Mouse (Mus musculus) layer of hippocampus, postnatal 36 days (tissue): Measurements from ENCODE around the gene Sptlc3. TPM values are rescaled to one million over a fixed set of nuclear protein-coding genes. Genes with fewer than 3 reads are reported as not detected.

Source experiments
- DNase-seq, 2 experiments: peaks; one replicate each; pipeline ENCODE4 v3.0.0; 2022
- total RNA-seq, 2 experiments: library from RNA; stranded (reverse); gene quantifications; 2 replicates each; pipeline ENCODE4 v1.2.3; 2021

The Sptlc3 gene
- total RNA-seq, 2 experiments from 2014 or later = 0.12 TPM; not detected in 1

GRCm38 (mm10) chr2:139637861-139638260 lies 144.1 kb downstream of the Sptlc3 start:
- DNase-seq = no peak

DNA sequence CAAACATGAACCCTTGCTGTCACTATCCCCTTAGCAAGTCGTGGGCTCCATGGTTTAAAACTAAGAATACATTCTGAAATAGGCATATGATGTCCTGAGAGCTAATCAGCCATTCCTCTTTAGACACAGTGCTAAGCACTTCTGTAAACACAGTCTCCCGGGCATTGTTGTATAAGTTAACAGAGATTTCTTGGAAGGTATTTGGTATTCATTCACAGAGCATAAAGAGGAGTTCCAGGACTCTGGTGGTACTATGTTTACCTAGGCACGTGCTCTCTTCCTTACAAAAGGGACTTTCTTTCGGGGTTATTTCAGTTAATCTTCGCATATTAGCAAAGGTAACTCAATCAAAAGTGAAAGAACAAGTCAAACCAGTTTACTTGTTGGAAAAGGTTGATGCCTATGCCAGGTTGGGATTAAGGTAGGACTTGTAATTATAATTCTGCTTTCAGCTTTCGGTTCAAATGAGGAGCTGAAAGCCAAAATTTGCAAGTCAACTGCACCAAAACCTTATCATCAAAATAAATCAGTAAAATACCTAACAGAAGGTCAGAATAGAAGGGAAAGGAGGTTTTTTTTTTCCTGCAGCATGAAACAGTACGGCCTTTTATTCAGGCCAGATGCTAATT lies 148.2 kb downstream of the Sptlc3 start:
- no peak for DNase-seq

- DNase-seq = peak; percentile 26 to 27
Measured at GRCm38 (mm10) chr2:139649518-139649917, 155.8 kb downstream of the Sptlc3 start.

GRCm38 (mm10) chr2:139656750-139657149 lies 163.0 kb downstream of the Sptlc3 start:
- DNase-seq = no peak

- no peak for DNase-seq
Measured at GRCm38 (mm10) chr2:139671838-139672237, 178.1 kb downstream of the Sptlc3 start.

DNA sequence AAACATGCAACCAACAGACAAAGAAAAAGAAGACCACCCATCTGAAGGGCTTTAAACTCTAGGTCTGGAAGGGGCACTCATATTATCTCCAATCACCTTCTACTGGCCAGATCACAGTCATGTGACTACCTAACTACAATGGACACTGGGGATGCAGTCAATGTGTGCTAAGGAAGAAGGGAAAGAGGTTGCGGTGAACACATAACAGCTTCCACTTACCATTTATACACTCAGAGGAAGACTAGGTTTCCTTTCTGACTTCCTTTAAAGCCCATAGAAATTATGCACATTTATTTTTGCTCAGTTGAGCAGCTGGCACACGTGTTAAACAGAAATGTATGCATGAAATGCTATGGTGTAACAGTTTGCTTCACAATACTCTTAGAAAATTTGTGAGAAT lies 178.7 kb downstream of the Sptlc3 start:
- no peak for DNase-seq

GRCm38 (mm10) chr2:139677065-139677762 lies 183.5 kb downstream of the Sptlc3 start:
- peak; percentile 76 to 79 for DNase-seq

GRCm38 (mm10) chr2:139677809-139678274 lies 184.1 kb downstream of the Sptlc3 start, which contains the start of gene Ism1:
Ism1 (plus strand) TSS chr2:139678178.
- DNase-seq = peak; percentile 30

DNA sequence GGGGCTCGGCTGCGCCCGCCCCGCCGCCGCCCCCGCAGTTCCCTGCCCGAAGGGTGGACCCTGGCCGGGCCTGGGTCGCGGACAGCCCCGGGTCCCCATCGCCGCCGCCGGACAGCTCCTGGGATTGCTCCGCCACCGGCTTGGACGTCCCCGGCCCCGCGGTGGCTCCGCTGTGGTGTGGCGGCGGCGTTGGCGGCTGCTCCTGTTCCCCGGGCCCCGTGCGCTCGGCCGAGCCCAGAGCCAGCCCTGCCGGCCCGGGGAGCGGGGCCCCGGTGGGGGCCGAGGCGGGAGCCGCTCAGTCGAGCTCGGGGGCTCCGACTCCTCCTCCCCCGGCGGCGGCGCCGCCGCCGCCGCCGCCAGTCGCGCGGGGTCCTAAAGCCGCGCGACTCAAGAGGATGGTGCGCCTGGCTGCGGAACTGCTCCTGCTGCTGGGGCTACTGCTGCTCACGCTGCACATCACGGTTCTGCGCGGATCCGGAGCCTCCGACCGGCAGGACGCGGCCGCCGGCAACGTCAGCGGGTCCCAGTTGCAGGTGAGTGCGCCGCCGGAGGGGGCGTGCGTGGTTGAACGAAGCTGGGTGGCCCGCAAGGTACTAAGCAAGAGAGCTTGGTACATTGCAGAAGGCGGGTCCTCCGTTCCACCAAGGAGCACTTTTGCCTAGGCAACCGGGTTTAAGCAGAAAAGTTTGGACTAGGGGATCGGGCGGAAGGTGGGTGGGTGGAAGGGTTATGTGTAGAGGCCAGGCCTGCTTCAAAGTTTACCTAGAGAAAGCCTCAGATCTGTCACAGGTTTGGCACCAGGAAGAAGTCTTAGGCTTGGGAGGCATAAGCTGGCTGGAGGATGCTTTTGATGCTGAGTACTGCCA lies 184.8 kb downstream of the Sptlc3 start:
- DNase-seq = peak; percentile 53 to 59

DNA sequence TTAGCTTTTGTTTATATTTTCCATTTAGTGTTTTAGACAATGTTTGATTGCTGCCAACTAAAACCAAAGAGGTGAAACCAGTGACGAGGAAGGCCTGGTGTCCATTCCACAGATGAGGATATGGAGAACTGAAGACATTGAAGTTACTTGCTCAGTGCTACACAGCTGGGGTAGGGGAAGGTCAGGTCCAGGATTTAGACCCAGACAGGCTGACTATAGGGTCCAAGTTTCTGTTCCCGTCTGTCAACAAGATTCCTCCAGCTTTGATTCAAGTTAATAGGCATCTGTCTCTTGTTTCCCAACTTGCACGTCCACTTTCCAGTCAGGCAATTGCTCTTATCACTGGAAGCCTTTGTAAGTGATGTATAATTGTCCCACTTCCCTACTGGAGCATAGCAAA lies 188.8 kb downstream of the Sptlc3 start:
- DNase-seq = no peak

Other genes with a start within 250 kb of the Sptlc3 start
- 1 to 10 TPM; 4.9 to 6.0 TPM for gene Ism1, start 184.3 kb downstream of the Sptlc3 start, total RNA-seq